Mouse (Mus musculus) spleen, postnatal 36 days (tissue): ENCODE data around the gene 4930474N05Rik.

Source experiments
- DNase-seq, 2 experiments: peaks; one replicate each; pipeline ENCODE4 v3.0.0; 2022; ENCODE audit warnings: low spot score in 2 of 2, mixed read lengths in 1 of 2

4930474N05Rik gene

DNA sequence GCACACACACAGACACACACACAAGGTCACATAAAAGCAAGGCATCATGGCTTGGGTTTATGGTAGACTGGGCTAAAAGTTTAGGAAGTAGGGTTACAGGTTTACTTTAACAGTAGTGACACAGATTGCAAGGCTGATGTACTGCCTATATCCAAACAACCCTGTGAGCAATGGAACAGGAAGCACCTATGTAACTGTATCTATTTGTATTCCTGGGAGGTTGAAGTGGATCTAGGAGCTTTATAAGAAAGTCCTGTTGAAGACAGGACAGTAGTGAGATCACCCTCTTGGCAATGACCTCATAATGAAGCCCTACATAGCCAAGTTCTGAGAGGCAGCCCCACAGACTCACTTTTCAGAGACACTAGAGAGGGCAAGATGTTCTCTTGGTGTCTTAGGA is at the start of gene 4930474N05Rik:
TSS of gene 4930474N05Rik (plus strand) at position 301 of the 400 bp plus-strand sequence.
- no peak for DNase-seq

GRCm38 (mm10) chr14:36048746-36049391 is 45.8 kb upstream of the 4930474N05Rik start:
- no peak for DNase-seq

GRCm38 (mm10) chr14:36053281-36053680 is 41.4 kb upstream of the 4930474N05Rik start:
- DNase-seq: no peak

DNA sequence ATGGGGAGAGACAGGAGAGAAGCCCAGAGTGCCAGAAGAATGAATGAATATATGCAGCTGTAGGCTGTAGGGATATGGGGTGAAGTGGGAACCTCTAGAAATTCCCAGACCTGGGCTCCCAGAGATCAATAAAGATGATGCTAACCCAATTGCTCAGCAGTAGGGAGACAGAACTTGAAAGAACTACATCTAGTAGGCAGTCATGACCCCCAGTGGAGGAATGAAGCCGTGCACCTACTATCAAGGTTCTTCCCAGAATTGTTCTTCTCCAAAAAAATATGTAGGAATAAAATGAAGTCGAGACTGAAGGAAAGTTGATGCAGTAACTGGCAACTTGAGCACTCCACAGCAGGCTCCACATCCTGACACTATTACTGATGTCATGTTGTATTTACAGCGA is 3.8 kb downstream of the 4930474N05Rik start:
- DNase-seq: no peak

DNA sequence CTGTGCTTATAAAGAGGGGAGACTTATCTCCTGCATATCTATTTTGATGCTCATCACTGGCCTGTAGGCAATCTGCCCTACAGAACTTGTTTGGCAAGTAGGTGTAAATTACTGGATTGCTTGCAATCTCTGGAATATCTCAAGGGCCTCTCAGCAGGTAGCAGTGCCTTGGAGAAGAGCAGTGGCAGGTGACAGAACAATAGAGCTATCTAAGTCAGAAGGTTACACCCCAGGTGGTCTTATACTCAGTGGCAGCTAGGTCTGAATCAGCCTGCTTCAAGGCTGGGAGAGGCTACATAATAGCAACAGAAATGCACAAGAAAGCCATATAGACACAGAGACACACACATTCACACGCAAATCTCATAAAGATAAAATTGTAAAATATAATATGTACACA is 4.9 kb downstream of the 4930474N05Rik start:
- DNase-seq: no peak

GRCm38 (mm10) chr14:36100731-36101130 is 6.0 kb downstream of the 4930474N05Rik start:
- no peak for DNase-seq

DNA sequence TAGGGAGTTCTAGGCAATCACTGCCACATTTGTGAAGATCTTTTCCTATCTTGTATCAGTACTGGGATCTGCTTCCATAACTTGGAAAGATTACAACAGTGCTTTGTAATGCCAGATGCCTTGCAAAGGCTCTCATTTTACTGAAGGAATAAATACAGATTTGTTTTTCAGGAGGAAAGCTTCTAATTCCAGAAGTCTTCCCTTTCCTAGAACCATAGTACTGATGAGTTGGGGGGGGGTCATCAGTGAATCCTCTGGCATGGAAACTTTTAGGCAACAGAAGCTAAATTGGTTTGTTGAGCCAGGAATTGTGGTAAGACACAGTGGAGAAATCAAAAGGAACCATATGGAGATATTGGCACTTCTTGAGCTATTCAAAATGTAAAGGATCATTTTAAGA is 19.8 kb downstream of the 4930474N05Rik start:
- no peak for DNase-seq

DNA sequence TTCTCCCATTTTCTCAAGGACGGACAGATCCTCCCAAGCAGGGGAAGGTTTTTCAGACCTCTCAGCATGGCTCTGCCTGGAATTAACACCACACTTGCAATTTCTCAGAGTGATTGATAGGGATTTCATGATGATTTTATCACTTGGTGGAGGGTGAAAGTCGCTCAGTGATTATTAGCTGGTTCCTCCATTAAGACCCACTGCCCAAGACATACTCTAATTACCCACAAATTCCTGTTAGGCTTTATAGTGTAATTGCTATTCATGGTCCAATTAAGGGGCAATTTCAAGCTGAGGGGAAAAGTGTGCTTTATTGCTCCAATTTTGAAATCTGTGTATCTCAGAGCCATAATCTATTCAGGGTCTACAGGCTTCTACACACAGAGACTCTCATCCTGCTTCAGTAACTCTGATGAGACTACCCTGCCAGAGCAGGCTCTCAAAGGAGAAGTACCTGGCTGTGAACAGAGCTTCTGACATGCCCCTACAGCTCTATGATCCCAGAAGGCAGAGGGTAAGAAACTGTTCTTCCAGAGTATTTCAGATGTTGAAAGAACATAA is 29.1 kb downstream of the 4930474N05Rik start:
- no peak for DNase-seq

- no peak for DNase-seq
Observed at GRCm38 (mm10) chr14:36135749-36136148, 41.0 kb downstream of the 4930474N05Rik start.

GRCm38 (mm10) chr14:36137696-36138095 is 43.0 kb downstream of the 4930474N05Rik start:
- DNase-seq: no peak

DNA sequence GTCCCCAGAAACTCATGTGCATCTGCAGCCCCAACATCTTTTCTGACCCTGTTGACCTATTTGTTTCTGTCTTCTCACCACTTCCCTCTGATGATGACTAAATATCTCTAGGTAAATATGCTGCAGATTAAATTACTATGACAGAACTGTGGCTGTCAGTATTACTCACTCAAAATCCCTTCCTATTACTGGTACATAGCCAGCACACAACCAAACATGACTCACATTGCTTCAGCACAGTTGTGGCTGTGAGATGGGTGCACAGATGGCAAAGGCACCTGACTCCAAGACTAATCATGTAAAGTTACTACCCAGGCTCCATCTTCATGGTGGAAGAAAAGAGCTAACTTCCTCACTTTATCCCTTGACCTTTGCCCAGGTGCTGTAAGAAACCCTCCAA is 50.5 kb downstream of the 4930474N05Rik start:
- no peak for DNase-seq
